Mouse (Mus musculus) cerebellum, adult 11-12 months (tissue): ENCODE data around the gene Prg2.

Experiments used
- DNase-seq: peaks from one replicate; pipeline ENCODE4 v3.0.0; 2022

Gene Prg2

GRCm38 (mm10) chr2:84980188-84980587 lies at the start of gene Prg2:
Prg2 (plus strand) TSS chr2:84980461.
- no peak for DNase-seq

GRCm38 (mm10) chr2:84933992-84934648 lies 46.1 kb upstream of the Prg2 start:
- DNase-seq, result no peak

DNA sequence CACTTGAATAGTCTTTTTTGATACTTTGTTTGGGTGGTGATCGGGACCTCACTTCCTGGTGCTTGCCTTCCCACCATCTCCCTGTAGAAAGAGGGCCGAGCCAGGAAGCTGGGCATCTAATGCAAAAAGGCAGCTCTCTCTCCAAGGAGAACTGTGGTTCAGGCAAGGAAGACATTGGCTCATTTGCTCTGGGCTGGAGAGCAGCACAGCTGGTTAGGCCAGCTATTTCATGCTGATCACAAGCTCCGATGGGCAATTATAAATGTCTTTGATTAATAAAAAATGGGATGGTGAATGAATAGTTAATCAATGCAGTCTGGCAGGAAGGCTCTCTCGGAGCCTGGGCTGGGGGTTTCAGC lies 45.6 kb upstream of the Prg2 start:
- DNase-seq, result no peak

DNA sequence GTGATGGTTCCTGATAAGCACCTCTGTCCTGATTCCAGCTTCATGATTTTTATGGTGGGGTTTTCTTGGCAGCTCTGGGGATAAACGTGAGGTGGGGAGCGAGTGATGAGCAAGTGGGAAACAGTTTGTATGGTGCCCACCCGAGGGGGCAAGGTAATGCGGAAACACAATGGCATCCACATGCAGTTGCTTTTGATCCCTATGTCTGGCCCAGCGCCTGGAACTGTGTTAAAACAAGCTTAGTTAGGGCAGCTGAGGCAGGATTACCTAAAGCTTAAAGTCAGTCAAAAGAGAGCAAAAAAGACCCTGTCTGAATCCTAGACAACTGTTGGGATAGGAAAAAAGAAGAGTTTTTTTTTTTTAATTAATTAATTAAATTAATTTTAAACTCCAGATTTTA lies 45.2 kb upstream of the Prg2 start:
- DNase-seq, result no peak

DNA sequence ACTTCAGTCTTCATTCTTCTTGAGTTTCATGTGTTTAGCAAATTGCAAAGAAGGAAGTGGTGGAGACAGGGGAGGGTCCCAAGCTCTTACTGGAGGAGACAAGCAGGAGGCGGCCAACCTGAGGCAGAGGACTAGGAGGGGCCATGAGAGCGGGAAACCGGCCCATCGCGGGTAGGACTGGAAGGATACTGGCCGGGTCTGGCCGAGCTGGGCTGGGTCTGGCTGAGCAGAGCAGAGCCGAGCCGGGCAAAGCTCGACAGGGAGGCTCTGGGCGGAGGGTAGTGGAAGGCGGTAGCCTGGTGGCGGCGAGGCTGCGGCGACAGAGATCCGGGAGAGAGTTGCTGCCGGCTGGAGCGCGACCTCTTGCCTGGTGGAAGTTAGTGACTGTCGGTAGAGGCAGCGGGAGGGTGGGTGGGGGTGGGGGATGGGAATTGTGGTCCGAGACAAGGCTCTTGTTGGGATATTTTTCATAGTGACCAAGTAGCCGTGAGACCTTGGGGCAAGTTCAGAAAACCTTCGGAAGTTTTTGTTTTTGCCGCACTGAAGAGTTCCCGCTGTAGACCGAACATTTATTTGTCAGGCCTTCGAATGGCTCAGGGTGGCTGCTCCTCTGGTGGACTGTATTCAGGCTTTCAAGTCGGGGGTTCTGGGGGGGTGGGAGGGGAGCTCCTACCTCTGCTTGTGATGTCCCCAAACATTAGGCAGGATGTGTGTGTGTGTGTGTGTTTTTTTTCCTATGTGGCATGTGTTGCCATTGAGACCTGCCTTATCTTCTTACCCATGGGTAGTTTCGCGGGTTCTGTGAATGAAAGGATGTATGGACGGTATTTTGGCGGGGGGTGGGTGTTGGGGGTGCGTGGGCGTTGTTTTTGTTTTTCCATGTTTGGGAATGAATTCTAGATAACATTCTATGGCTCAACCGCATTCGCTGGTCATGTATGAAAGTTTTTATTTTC lies 43.5 kb upstream of the Prg2 start, which contains the start of gene Slc43a3:
Gene Slc43a3 (plus strand): TSS at position 106 of the 956 bp plus-strand sequence.
- no peak for DNase-seq

DNA sequence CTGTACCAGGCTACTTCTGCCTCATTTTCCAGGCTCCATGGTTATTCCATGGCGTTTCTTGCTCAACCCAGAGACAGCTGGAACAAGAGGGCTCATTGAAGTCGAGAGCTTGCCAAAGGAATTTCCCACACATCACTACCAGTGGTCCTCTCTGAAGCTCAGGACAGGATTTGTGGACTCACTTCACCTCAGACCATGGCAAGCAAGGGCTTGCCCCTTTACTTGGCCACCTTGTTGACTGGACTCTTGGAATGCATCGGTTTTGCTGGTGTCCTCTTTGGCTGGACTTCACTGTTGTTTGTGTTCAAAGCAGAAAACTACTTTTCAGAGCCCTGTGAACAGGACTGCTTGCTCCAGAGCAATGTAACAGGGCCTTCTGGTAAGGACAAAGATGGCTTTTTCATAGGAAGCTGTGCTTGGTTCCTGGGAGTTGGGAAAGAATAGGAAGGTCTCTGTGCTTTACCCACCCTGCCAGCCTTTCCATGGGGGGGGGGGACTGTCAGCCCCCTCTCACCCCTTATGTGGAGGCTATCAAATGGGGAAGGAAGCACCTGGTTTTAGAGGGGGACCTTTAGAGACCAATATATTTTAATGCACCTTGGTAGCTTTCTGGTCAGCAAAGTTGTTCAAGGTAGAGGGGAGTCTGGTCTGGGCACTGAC lies 42.6 kb upstream of the Prg2 start:
- no peak for DNase-seq

- DNase-seq, result no peak
These were observed 41.9 kb upstream of the Prg2 start for GRCm38 (mm10) chr2:84938249-84938946.

DNA sequence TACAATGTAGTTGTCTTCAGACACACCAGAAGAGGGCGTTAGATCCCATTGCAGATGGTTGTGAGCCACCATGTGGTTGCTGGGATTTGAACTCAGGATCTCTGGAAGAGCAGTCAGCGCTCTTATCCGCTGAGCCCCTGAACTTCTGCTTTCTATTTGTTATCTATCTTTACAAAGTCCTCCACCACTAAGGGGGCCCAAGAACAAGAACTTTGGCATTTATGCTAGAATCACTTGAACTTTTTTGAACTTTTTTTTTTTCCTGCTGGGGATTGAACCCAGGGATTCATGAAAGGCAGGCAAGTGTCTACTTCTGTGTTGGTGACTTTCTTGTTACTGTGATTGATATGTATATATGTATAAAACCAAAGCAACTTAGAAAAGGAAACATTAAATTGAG lies 41.0 kb upstream of the Prg2 start:
- DNase-seq, result no peak

DNA sequence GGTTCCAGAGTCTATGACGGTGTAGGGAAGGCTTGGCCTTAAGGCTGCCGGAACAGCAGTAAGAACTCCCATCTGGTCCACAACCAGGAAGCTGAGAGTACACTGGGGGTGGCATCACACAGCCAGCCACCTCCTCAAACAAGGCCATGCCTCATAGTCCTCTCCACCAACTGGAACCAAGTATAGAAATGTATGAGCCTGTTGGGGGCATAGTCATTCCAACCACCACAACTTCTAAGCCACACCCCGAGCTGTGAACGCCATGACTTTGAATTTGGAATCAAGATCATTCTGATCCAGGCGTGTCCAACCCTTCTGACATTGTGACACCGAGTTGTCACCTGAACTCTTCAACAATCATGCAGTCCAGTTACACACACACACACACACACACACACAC lies 40.5 kb upstream of the Prg2 start:
- DNase-seq, result no peak

GRCm38 (mm10) chr2:84941332-84941731 lies 38.9 kb upstream of the Prg2 start:
- DNase-seq, result no peak

GRCm38 (mm10) chr2:84941795-84942194 lies 38.5 kb upstream of the Prg2 start:
- no peak for DNase-seq

- DNase-seq, result no peak
These were observed 33.0 kb upstream of the Prg2 start for GRCm38 (mm10) chr2:84947154-84947771.

GRCm38 (mm10) chr2:84948252-84948651 lies 32.0 kb upstream of the Prg2 start:
- no peak for DNase-seq

- DNase-seq, result no peak
These were observed 31.5 kb upstream of the Prg2 start for GRCm38 (mm10) chr2:84948721-84949120.

DNA sequence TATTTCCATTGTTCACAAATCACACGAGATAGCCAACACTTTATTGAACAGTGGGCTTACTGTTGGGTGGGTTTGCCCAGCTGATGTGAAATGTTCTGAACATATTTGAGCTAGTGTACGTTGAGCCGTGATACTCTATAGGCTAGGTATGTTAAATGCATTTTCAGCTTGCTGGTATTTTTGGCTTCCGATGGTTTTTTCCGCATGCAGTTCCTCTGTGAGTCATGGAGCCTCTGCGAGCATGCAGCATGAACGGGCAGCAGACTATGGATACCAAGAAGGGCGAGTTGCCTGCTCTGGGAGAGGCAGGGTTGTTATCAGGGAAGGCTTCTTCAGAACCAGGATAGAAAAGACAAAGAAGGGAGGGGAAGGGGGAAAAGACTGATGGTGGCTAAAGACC lies 29.2 kb upstream of the Prg2 start:
- no peak for DNase-seq

DNA sequence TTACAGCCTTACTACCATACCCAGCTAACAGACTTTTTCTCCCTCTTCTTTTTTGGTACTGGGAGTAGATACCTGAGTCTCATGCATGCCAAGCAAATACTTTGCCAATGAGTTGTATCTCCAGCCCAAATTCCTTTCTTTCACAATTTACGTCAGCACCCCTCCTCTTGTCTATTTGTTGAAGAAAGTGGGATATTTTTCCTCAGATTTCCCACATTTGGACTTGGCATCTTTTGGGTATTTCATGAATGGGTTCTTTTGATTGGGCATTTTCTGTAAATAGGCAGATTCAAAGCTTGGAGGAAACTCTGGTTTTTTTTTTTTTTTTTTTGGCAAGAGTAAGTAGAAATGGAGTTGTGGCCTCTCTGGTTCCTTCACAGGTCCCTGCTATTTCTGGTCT lies 28.0 kb upstream of the Prg2 start:
- no peak for DNase-seq

DNA sequence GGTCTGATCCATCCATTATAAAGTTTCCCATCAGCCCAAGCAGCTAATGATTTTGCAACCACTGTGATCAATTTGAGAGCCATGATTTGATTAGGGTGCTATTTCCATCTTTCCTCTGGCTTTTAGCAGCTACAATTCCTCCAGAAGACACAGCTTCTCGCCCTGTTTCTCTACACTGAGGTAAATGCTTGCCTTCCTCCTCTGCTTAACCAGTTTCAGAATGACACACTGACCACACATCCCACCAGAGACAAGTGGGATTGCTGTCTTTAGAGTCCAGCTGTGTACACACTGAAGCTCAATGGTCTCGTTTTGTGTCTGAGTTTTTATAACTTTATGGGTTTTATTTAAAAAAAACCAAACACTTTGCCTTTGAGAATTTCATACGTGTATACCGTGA lies 27.6 kb upstream of the Prg2 start:
- DNase-seq, result no peak

GRCm38 (mm10) chr2:84955435-84955834 lies 24.8 kb upstream of the Prg2 start:
- no peak for DNase-seq

DNA sequence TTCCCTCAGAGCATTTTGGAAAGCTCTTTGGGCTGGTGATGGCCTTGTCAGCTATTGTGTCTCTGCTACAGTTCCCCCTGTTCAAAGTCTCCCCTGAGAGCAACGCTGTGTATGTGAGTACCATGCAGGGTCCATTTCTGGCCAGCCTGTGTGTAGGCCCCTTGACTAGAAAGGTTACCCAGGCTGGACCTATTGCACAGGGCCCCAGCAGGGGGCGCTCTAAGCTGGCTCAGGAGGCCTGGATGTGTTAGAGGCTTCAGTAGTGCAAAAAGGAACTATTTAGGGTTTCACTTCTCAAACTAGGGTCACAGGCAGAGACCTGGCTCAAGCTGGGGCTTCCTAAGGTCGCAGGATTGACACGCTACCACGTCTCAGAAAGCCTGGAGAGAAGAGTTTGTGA lies 24.0 kb upstream of the Prg2 start:
- DNase-seq, result no peak

GRCm38 (mm10) chr2:84958588-84959264 lies 21.5 kb upstream of the Prg2 start:
- DNase-seq, result no peak

- DNase-seq, result no peak
These were observed 19.0 kb upstream of the Prg2 start for GRCm38 (mm10) chr2:84961300-84961699.

GRCm38 (mm10) chr2:84961901-84962300 lies 18.4 kb upstream of the Prg2 start:
- no peak for DNase-seq
